Mouse (Mus musculus) stomach, postnatal 0 days (tissue): ENCODE measurements around the gene Nr2f2.

Source experiments
- CTCF ChIP-seq: IDR thresholded peaks from 2 replicates; pipeline ENCODE4 v1.5.1; 2016; ENCODE audit warnings: antibody characterized with exemption, low read depth, mild to moderate bottlenecking, moderate library complexity
- EP300 ChIP-seq: optimal IDR thresholded peaks from 2 replicates; pipeline ENCODE3; 2016; ENCODE audit warnings: antibody characterized with exemption

DNA sequence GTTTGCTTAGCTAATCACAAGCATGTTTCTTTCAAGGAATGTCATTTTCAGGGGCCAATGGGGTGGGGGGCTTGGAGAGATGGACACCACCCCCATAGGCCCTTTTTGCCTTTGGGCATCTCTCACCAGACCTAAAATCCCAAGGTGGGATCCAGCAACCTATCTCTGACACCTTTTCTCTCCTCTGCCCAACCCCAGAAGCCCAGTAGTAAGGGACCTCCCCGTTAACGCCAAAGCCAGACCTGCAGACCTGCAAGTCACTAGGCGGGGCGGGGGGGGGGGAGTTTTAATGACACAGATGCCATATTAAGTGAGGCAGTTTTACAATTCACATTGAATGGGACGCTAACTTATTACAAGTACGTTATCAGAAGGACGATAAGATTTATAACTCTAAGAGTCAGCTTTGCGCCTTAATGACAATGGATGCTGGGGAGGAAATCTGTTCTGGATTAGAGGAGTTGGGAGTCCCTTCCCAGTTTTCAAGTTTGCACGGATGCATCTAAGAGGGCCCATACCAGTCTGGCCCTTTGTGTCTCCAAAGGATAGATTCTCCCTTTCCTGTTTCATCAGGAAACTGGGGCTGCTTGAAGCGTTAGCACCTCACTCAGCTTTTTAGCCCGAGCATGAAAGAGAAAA lies 17.4 kb downstream of the Nr2f2 start:
- no peak for TF ChIP-seq CTCF
- TF ChIP-seq EP300 = no peak
